Mouse (Mus musculus): Measurements from ENCODE around the gene Dnmbp.
A peak's percentile ranks its signal among the peaks of the same experiment; 100 is the strongest.
"Not testable (repeated sequence)": the region's sequence is repeated elsewhere in the genome, so short reads cannot be mapped to it uniquely, and the experiment has no call there.

The Dnmbp gene

GRCm38 (mm10) chr19:43939769-43940689 lies at the start of gene Dnmbp:
TSS of gene Dnmbp (minus strand) at chr19:43940191.
- peak; percentile 62 for DNase-seq (ENCODE audit: low spot score)

- DNase-seq (ENCODE audit: low spot score): no peak
Measured at GRCm38 (mm10) chr19:43986069-43986794, 46.2 kb upstream of the Dnmbp start, which contains the start of gene Cpn1. TSS of gene Cpn1 (minus strand) at chr19:43986556.

GRCm38 (mm10) chr19:43981992-43982391 lies 42.0 kb upstream of the Dnmbp start:
- no peak for DNase-seq (ENCODE audit: low spot score)

GRCm38 (mm10) chr19:43980711-43981110 lies 40.7 kb upstream of the Dnmbp start:
- no peak for DNase-seq (ENCODE audit: low spot score)

GRCm38 (mm10) chr19:43977799-43978198 lies 37.8 kb upstream of the Dnmbp start:
- no peak for DNase-seq (ENCODE audit: low spot score)

- DNase-seq (ENCODE audit: low spot score): no peak
Measured at GRCm38 (mm10) chr19:43976661-43977060, 36.7 kb upstream of the Dnmbp start.

GRCm38 (mm10) chr19:43974221-43974620 lies 34.2 kb upstream of the Dnmbp start:
- DNase-seq (ENCODE audit: low spot score): no peak

- no peak for DNase-seq (ENCODE audit: low spot score)
Measured at GRCm38 (mm10) chr19:43973711-43974110, 33.7 kb upstream of the Dnmbp start.

- no peak for DNase-seq (ENCODE audit: low spot score)
Measured at GRCm38 (mm10) chr19:43972129-43972528, 32.1 kb upstream of the Dnmbp start.

GRCm38 (mm10) chr19:43968436-43969026 lies 28.5 kb upstream of the Dnmbp start:
- no peak for DNase-seq (ENCODE audit: low spot score)

GRCm38 (mm10) chr19:43966481-43966880 lies 26.5 kb upstream of the Dnmbp start:
- no peak for DNase-seq (ENCODE audit: low spot score)

GRCm38 (mm10) chr19:43965496-43966085 lies 25.6 kb upstream of the Dnmbp start:
- peak; percentile 6 for DNase-seq (ENCODE audit: low spot score)

GRCm38 (mm10) chr19:43962795-43963194 lies 22.8 kb upstream of the Dnmbp start:
- no peak for DNase-seq (ENCODE audit: low spot score)

GRCm38 (mm10) chr19:43961185-43961584 lies 21.2 kb upstream of the Dnmbp start:
- no peak for DNase-seq (ENCODE audit: low spot score)

GRCm38 (mm10) chr19:43960014-43960413 lies 20.0 kb upstream of the Dnmbp start:
- no peak for DNase-seq (ENCODE audit: low spot score)

- peak; percentile 31 for DNase-seq (ENCODE audit: low spot score)
Measured at GRCm38 (mm10) chr19:43959162-43959561, 19.2 kb upstream of the Dnmbp start.

- no peak for DNase-seq (ENCODE audit: low spot score)
Measured at GRCm38 (mm10) chr19:43957881-43958280, 17.9 kb upstream of the Dnmbp start.

GRCm38 (mm10) chr19:43957402-43957801 lies 17.4 kb upstream of the Dnmbp start:
- no peak for DNase-seq (ENCODE audit: low spot score)

- no peak for DNase-seq (ENCODE audit: low spot score)
Measured at GRCm38 (mm10) chr19:43955266-43955665, 15.3 kb upstream of the Dnmbp start.

GRCm38 (mm10) chr19:43954864-43955263 lies 14.9 kb upstream of the Dnmbp start:
- DNase-seq (ENCODE audit: low spot score): no peak

- not testable (repeated sequence) for DNase-seq (ENCODE audit: low spot score)
Measured at GRCm38 (mm10) chr19:43952936-43953335, 12.9 kb upstream of the Dnmbp start.

All from spleen, adult 12 weeks (tissue).